Mouse (Mus musculus): ENCODE measurements around the gene Nrxn2. TPM values are rescaled to one million over a fixed set of nuclear protein-coding genes. Genes with fewer than 3 reads are reported as not detected.
A peak's percentile ranks its signal among the peaks of the same experiment; 100 is the strongest.

Gene Nrxn2
- polyA plus RNA-seq, 1 experiment = 7.3 TPM

GRCm38 (mm10) chr19:6454041-6454720 is 35.6 kb downstream of the Nrxn2 start:
- whole genome bisulfite sequencing = 70% methylated on average over 10 of the region's 10 CpGs
- DNase-seq = no peak
- H3K4me1 ChIP-seq (ENCODE audit: control insufficient read depth, insufficient read depth, low read length) = 0 out of 2 replicates have a peak, but pooled peaks cover 2% of the 10 kb centered on the region
- no peak for TF ChIP-seq POLR2A (IDR thresholded peaks at IDR 0.05; ENCODE audit: borderline replicate concordance, extremely low read depth, low read depth, low read length)
- TF ChIP-seq CTCF (IDR thresholded peaks at IDR 0.05; ENCODE audit: insufficient read depth, low read length) = no peak
- no peak overlapping the region for H3K4me3 ChIP-seq (replicated peaks; ENCODE audit: extremely low read depth, low read depth, low read length)

- TF ChIP-seq CTCF (IDR thresholded peaks at IDR 0.05; ENCODE audit: insufficient read depth, low read length) (no peak), POLR2A (IDR thresholded peaks at IDR 0.05; ENCODE audit: borderline replicate concordance, extremely low read depth, low read depth, low read length) (no peak)
- Histone ChIP-seq H3K4me3 (replicated peaks; ENCODE audit: extremely low read depth, low read depth, low read length) (no peak overlapping the region), H3K4me1 (ENCODE audit: control insufficient read depth, insufficient read depth, low read length) (no peaks in the 10 kb centered on the region)
- WGBS = 69% methylated on average over 6 of the region's 6 CpGs
- DNase-seq = no peak
Observed at GRCm38 (mm10) chr19:6459504-6459903, 41.0 kb downstream of the Nrxn2 start.

GRCm38 (mm10) chr19:6462841-6463240 is 44.3 kb downstream of the Nrxn2 start:
- DNase-seq = no peak
- H3K4me3 ChIP-seq (replicated peaks; ENCODE audit: extremely low read depth, low read depth, low read length) = no peak overlapping the region
- 54% methylated on average over 6 of the region's 6 CpGs for WGBS
- TF ChIP-seq CTCF (IDR thresholded peaks at IDR 0.05; ENCODE audit: insufficient read depth, low read length) (no peak), POLR2A (IDR thresholded peaks at IDR 0.05; ENCODE audit: borderline replicate concordance, extremely low read depth, low read depth, low read length) (no peak)
- H3K4me1 ChIP-seq (ENCODE audit: control insufficient read depth, insufficient read depth, low read length) = no peaks in the 10 kb centered on the region

- Histone ChIP-seq H3K4me3 (replicated peaks; ENCODE audit: extremely low read depth, low read depth, low read length) (no peak overlapping the region), H3K4me1 (ENCODE audit: control insufficient read depth, insufficient read depth, low read length) (no peaks in the 10 kb centered on the region)
- DNase-seq = no peak
- TF ChIP-seq POLR2A (IDR thresholded peaks at IDR 0.05; ENCODE audit: borderline replicate concordance, extremely low read depth, low read depth, low read length) = no peak
- no peak for TF ChIP-seq CTCF (IDR thresholded peaks at IDR 0.05; ENCODE audit: insufficient read depth, low read length)
- WGBS = 67% methylated on average over 10 of the region's 10 CpGs
Observed at GRCm38 (mm10) chr19:6464306-6465071, 46.0 kb downstream of the Nrxn2 start.

- no peak for DNase-seq
- no peak for TF ChIP-seq POLR2A (IDR thresholded peaks at IDR 0.05; ENCODE audit: borderline replicate concordance, extremely low read depth, low read depth, low read length)
- TF ChIP-seq CTCF (IDR thresholded peaks at IDR 0.05; ENCODE audit: insufficient read depth, low read length) = no peak
- Histone ChIP-seq H3K4me1 (ENCODE audit: control insufficient read depth, insufficient read depth, low read length) (no peaks in the 10 kb centered on the region), H3K4me3 (replicated peaks; ENCODE audit: extremely low read depth, low read depth, low read length) (no peak overlapping the region)
- WGBS = 59% methylated on average over 5 of the region's 5 CpGs
Observed at GRCm38 (mm10) chr19:6465090-6465489, 46.6 kb downstream of the Nrxn2 start.

- 86% methylated on average over 3 of the region's 3 CpGs for WGBS
- no peak overlapping the region for H3K4me3 ChIP-seq (replicated peaks; ENCODE audit: extremely low read depth, low read depth, low read length)
- TF ChIP-seq POLR2A (IDR thresholded peaks at IDR 0.05; ENCODE audit: borderline replicate concordance, extremely low read depth, low read depth, low read length) (no peak), CTCF (IDR thresholded peaks at IDR 0.05; ENCODE audit: insufficient read depth, low read length) (0 out of 2 replicates have a peak, but pooled peaks have one; percentile 2)
- 0 out of 2 replicates have a peak, but pooled peaks cover under 1% of the 10 kb centered on the region for H3K4me1 ChIP-seq (ENCODE audit: control insufficient read depth, insufficient read depth, low read length)
- DNase-seq = no peak
Observed at GRCm38 (mm10) chr19:6466945-6467344, 48.4 kb downstream of the Nrxn2 start.

- no peak for DNase-seq
- TF ChIP-seq POLR2A (IDR thresholded peaks at IDR 0.05; ENCODE audit: borderline replicate concordance, extremely low read depth, low read depth, low read length) (no peak), CTCF (IDR thresholded peaks at IDR 0.05; ENCODE audit: insufficient read depth, low read length) (no peak)
- WGBS = 87% methylated on average over 15 of the region's 15 CpGs
- Histone ChIP-seq H3K4me3 (replicated peaks; ENCODE audit: extremely low read depth, low read depth, low read length) (no peak overlapping the region), H3K4me1 (ENCODE audit: control insufficient read depth, insufficient read depth, low read length) (0 out of 2 replicates have a peak, but pooled peaks cover 5% of the 10 kb centered on the region)
Observed at GRCm38 (mm10) chr19:6467374-6467979, 48.9 kb downstream of the Nrxn2 start.

- Histone ChIP-seq H3K4me1 (ENCODE audit: control insufficient read depth, insufficient read depth, low read length) (peaks cover 16% of the 10 kb centered on the region; the same call in 1 of the 2 replicates), H3K4me3 (replicated peaks; ENCODE audit: extremely low read depth, low read depth, low read length) (no peak overlapping the region)
- 40% methylated on average over 5 of the region's 5 CpGs for WGBS
- DNase-seq = no peak
- no peak for TF ChIP-seq CTCF (IDR thresholded peaks at IDR 0.05; ENCODE audit: insufficient read depth, low read length)
- 0 out of 2 replicates have a peak, but pooled peaks have one; percentile 5 for TF ChIP-seq POLR2A (IDR thresholded peaks at IDR 0.05; ENCODE audit: borderline replicate concordance, extremely low read depth, low read depth, low read length)
Observed at GRCm38 (mm10) chr19:6471630-6472029, 53.1 kb downstream of the Nrxn2 start.

- WGBS = 60% methylated on average over 9 of the region's 9 CpGs
- TF ChIP-seq POLR2A (IDR thresholded peaks at IDR 0.05; ENCODE audit: borderline replicate concordance, extremely low read depth, low read depth, low read length) (no peak), CTCF (IDR thresholded peaks at IDR 0.05; ENCODE audit: insufficient read depth, low read length) (no peak)
- DNase-seq = no peak
- Histone ChIP-seq H3K4me3 (replicated peaks; ENCODE audit: extremely low read depth, low read depth, low read length) (no peak overlapping the region), H3K4me1 (ENCODE audit: control insufficient read depth, insufficient read depth, low read length) (peaks cover 19% of the 10 kb centered on the region)
Observed at GRCm38 (mm10) chr19:6472821-6473220, 54.3 kb downstream of the Nrxn2 start.

Data from lung, adult 2 months (tissue).